Comparison of ENCODE assay signal across 18 mouse cellular contexts in the genomic region with DNA sequence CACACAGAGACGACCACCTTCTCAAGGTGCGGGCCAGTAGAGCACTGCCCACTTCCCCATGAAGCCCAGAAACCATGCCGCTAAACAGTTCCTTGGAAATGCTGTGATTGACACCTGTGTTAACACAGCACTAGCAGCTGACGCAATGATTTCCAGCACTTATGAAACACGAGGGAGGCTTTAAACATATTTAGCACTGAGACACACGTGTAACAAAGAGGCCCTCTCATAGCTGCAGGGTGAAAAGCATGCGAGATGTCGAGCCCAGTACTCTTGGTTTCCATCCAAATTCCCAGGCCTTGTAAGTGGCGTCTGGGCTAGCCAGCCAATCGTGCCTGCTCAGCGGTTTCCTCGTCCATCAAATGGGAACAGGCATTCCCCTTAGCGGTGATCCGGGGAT.
DNase-seq lines count a peak whose midpoint lies in the region; ATAC-seq lines count a peak whose summit lies in the region.
"Had no signal": no experiment of that assay in that cellular context is flagged by ENCODE, and none has a peak within 500 bp of the region (broad histone marks: within the 10 kb centered on the region; RNA-seq: fewer than 3 reads in every experiment).

No protein-coding gene starts in this region.

- H3K9ac ChIP-seq in lung, embryonic 16.5 days (ENCODE audit: low read length): no peak overlapping the region
- H3K9ac ChIP-seq: embryonic facial prominence, embryonic 15.5 days; forebrain, embryonic 15.5 days had no signal

- DNase-seq in frontal cortex, adult 2 months (ENCODE audit: extremely low spot score in 1 of 2, low spot score in 1 of 2): no peak
- no peak for DNase-seq in lung, postnatal 36 days
- no peak for DNase-seq in gastrocnemius, postnatal 25 days
- no peak for DNase-seq in embryo, embryonic 9.5 days (ENCODE audit: extremely low spot score)
- DNase-seq: cerebellum, adult 2 months; kidney, adult 2 months; kidney, postnatal 4 days; layer of hippocampus, postnatal 36 days; left cerebral cortex, postnatal 4 days; thymus, adult 18-20 months had no signal

- H3K9me3 ChIP-seq in lung, embryonic 16.5 days (ENCODE audit: control insufficient read depth, low read length): no peaks in the 10 kb centered on the region
- H3K9me3 ChIP-seq: embryonic facial prominence, embryonic 15.5 days; forebrain, embryonic 15.5 days; megakaryocyte, embryonic 14.5 days had no signal

- H3K4me3 ChIP-seq in lung, embryonic 16.5 days (ENCODE audit: low read length): no peak overlapping the region
- H3K4me3 ChIP-seq: embryonic facial prominence, embryonic 15.5 days; forebrain, embryonic 15.5 days; megakaryocyte, embryonic 14.5 days had no signal

- WGBS in lung, embryonic 16.5 days: 27% methylated on average over 14 of the region's 14 CpGs

- ATAC-seq in frontal cortex, adult (ENCODE audit: low TSS enrichment): peak; percentile 60; the same call in 1 of the 2 replicates
- ATAC-seq in lung, embryonic 16.5 days (ENCODE audit: low read depth): peak; percentile 34; the same call in 1 of the 2 replicates
- peak; percentile 57 for ATAC-seq in granulocyte monocyte progenitor cell, adult 5-6 weeks (replicated peaks; ENCODE audit: poor library complexity, severe bottlenecking)
- peak; percentile 33 for ATAC-seq in megakaryocyte progenitor cell, adult 5-6 weeks (replicated peaks; ENCODE audit: poor library complexity)
- ATAC-seq: forebrain, embryonic 15.5 days; Patski had no signal

- H3K4me1 ChIP-seq in lung, embryonic 16.5 days (replicated peaks; ENCODE audit: control insufficient read depth, insufficient read depth, low read length): peaks cover 3% of the 10 kb centered on the region; the same call in 1 of the 2 replicates
- H3K4me1 ChIP-seq: forebrain, embryonic 15.5 days had no signal

- H3K27me3 ChIP-seq in lung, embryonic 16.5 days (ENCODE audit: control insufficient read depth, insufficient read depth, low read depth, low read length): no peaks in the 10 kb centered on the region
- H3K27me3 ChIP-seq: forebrain, embryonic 15.5 days had no signal

- no peak overlapping the region for H3K4me2 ChIP-seq in lung, embryonic 16.5 days (ENCODE audit: low read depth, low read length)
- H3K4me2 ChIP-seq: embryonic facial prominence, embryonic 15.5 days; forebrain, embryonic 15.5 days had no signal

- no peaks in the 10 kb centered on the region for H3K36me3 ChIP-seq in lung, embryonic 16.5 days (ENCODE audit: control insufficient read depth, insufficient read depth, low read length)
- H3K36me3 ChIP-seq: embryonic facial prominence, embryonic 15.5 days; forebrain, embryonic 15.5 days had no signal

- H3K27ac ChIP-seq in lung, embryonic 16.5 days (ENCODE audit: low read length): peak overlapping the region; percentile 27; the same call in 1 of the 2 replicates
- H3K27ac ChIP-seq: embryonic facial prominence, embryonic 15.5 days; forebrain, embryonic 15.5 days had no signal
